Mouse (Mus musculus) lung, postnatal 14 days (tissue): ENCODE results near the gene Tas2r117.

ENCODE experiments used
- DNase-seq: peaks from one replicate; pipeline ENCODE4 v3.0.0; 2021

The Tas2r117 gene

DNA sequence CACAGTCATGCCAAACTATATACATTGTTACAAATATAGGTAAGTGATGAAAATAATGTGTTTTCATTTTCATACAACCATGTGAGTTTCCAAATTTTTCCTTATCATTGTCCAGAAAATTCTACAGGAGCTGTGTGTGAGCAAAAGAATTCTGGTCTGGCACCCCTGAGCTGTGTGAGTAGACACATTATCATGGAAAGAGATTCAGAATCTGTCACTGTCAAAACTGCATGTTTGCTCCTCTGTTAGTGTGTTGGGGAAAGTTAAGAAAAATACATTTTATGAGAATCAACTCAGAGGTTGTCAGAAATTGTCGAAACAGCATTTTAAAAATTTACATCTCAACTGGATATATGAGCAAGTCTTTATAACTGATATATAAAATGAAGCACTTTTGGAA lies at the start of gene Tas2r117:
Gene Tas2r117, plus strand, starts transcription at position 301 of the 400 bp plus-strand sequence.
- DNase-seq: no peak

DNA sequence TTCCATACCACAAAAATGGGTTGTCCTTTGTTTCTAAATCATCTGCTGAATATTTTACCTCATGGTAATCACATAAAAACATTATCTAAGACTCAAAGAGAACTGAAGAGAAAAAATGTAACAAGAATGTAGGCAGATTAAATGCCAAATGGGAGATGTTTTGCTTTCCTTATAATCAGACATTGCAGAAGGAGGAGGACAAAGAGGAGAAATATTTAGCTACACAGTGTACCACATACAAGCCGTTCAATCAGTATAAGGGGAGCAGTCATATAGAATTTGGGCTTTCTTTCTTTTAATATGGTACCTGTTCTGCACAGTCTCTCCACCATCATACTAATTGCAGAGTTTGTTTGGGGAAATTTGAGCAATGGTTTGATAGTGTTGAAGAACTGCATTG lies 48.2 kb upstream of the Tas2r117 start, which contains the start of gene Tas2r124:
Gene Tas2r124, plus strand, starts transcription at position 301 of the 400 bp plus-strand sequence.
- no peak for DNase-seq

DNA sequence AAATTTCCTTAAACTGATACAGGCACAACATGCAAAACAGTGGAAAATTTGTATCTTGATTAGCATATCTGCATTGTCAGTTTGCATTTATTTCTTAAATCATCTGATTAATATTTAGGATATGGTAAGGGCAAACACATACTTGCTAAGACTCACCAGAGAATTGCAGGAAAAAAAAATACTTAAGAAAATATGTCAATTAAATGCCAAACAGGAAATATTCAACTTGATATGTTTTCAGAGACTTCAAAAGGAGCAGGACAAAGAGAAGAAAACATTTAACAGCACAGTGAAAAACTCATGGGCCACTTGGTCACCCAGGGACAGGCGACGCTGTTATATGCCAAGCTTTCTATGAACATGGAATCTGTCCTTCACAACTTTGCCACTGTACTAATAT lies 40.8 kb upstream of the Tas2r117 start, which contains the start of gene Tas2r102:
Gene Tas2r102, plus strand, starts transcription at position 301 of the 400 bp plus-strand sequence.
- no peak for DNase-seq

DNA sequence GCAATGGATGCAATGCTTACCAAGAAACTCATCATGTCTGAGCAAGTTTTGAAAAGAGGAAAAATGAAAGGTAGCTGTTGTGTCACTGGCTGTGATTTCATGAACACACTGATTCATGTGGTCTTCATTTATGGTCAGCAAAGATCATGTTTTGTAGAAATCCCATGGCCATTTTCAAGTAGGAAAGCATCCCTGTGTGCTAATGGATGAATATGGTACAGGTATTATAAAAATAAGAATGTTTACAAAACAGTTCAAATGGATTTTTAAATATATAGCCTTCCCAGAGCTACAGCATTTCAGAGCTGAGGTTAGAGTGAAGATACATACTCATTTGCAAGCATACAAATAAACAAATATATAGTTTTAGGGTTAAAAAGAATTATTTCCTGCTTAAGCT lies 24.6 kb upstream of the Tas2r117 start, which contains the start of gene Tas2r136:
Gene Tas2r136, minus strand, starts transcription at position 101 of the 400 bp plus-strand sequence.
- no peak for DNase-seq

DNA sequence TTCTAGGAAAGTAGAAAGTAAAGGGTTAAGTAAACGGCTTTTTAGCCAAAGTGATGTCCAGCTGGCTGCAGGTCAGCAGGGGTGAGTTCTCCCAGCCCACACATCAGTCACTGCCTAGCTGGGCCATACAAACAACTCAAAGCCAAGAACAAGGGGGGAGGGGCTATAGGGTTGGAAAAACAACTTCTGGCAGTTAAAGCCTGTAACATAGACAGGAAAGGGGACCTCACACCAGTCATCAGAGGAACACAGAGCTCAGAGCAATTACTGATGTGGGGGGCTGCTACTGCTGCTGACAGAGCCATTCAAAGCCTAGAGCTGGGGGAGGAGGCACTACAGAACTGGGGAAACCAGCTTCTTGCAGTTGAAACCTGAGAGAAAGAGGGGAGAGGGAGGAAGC lies 7.2 kb upstream of the Tas2r117 start:
- no peak for DNase-seq

DNA sequence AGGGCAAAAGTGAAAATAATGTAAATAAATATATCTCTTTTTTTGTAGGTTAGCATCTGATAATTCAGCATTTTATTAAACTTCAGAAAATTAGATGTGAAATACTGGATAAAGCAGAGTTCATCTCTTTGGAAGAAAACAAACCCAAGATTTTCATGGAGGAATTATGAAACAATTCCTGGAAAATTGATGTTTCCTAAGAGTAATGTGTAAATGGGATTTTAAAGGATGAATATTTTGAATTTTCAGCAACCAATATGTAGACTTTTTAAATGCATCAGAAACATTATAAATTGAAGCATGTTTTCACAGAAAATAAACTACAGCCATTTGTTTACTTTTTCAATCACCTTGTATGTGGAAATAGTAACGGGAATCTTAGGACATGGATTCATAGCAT lies 44.2 kb downstream of the Tas2r117 start, which contains the start of gene Tas2r123:
Gene Tas2r123, plus strand, starts transcription at position 301 of the 400 bp plus-strand sequence.
- no peak for DNase-seq
